Mouse (Mus musculus) adrenal gland, postnatal 25 days (tissue): ENCODE measurements around the gene Mrpl37. TPM values are rescaled to one million over a fixed set of nuclear protein-coding genes. Genes with fewer than 3 reads are reported as not detected.
"Not testable (repeated sequence)": the region's sequence is repeated elsewhere in the genome, so short reads cannot be mapped to it uniquely, and the experiment has no call there.

ENCODE experiments used
- DNase-seq: peaks from one replicate; pipeline ENCODE4 v3.0.0; 2021; ENCODE audit warnings: mixed read lengths
- long read RNA-seq: library from polyadenylated mRNA; stranded (forward); transcript quantifications from one replicate; pipeline ENCODE4 v2.0.0, GENCODE M21; 2021
- total RNA-seq: library from RNA; stranded (reverse); gene quantifications from 2 replicates; pipeline ENCODE4 v1.2.3, GENCODE M21; 2021

The Mrpl37 gene
- 92.2 and 107 TPM in 2 replicates for total RNA-seq
- long read RNA-seq, transcript Mrpl37-201 (7 exons, 1,498 nt): major isoform, 59 of 62 reads
- long read RNA-seq, partial matches to known transcripts: 2 of 62 reads
- long read RNA-seq, other reads (novel, unspliced or antisense): 0 of 62 reads

GRCm38 (mm10) chr4:107066252-107067124 is at the start of gene Mrpl37, which contains the start of gene Cyb5rl:
Gene Mrpl37 (minus strand): TSS chr4:107066868.
Gene Cyb5rl (plus strand): TSS chr4:107066988.
- DNase-seq: peak; percentile 91

- DNase-seq: no peak
Measured at GRCm38 (mm10) chr4:107114278-107114677, 47.6 kb upstream of the Mrpl37 start.

GRCm38 (mm10) chr4:107109181-107109580 is 42.5 kb upstream of the Mrpl37 start:
- not testable (repeated sequence) for DNase-seq

- DNase-seq: peak; percentile 35
Measured at GRCm38 (mm10) chr4:107108291-107108731, 41.6 kb upstream of the Mrpl37 start.

- no peak for DNase-seq
Measured at GRCm38 (mm10) chr4:107106777-107107176, 40.1 kb upstream of the Mrpl37 start.

- no peak for DNase-seq
Measured at GRCm38 (mm10) chr4:107102220-107102619, 35.6 kb upstream of the Mrpl37 start.

GRCm38 (mm10) chr4:107098791-107099525 is 32.3 kb upstream of the Mrpl37 start:
- DNase-seq: no peak

- DNase-seq: no peak
Measured at GRCm38 (mm10) chr4:107098375-107098774, 31.7 kb upstream of the Mrpl37 start.

GRCm38 (mm10) chr4:107097871-107098270 is 31.2 kb upstream of the Mrpl37 start:
- no peak for DNase-seq

GRCm38 (mm10) chr4:107096841-107097373 is 30.2 kb upstream of the Mrpl37 start, which contains the start of gene Cdcp2:
Gene Cdcp2 (plus strand): TSS chr4:107096891.
- no peak for DNase-seq

GRCm38 (mm10) chr4:107096043-107096442 is 29.4 kb upstream of the Mrpl37 start:
- no peak for DNase-seq

- DNase-seq: no peak
Measured at GRCm38 (mm10) chr4:107094484-107095187, 28.0 kb upstream of the Mrpl37 start.

GRCm38 (mm10) chr4:107091696-107092095 is 25.0 kb upstream of the Mrpl37 start:
- DNase-seq: peak; percentile 72

- DNase-seq: peak; percentile 59
Measured at GRCm38 (mm10) chr4:107084858-107085257, 18.2 kb upstream of the Mrpl37 start.

- DNase-seq: peak; percentile 53
Measured at GRCm38 (mm10) chr4:107084343-107084742, 17.7 kb upstream of the Mrpl37 start.

GRCm38 (mm10) chr4:107083126-107083525 is 16.5 kb upstream of the Mrpl37 start:
- no peak for DNase-seq

- DNase-seq: no peak
Measured at GRCm38 (mm10) chr4:107082185-107082584, 15.5 kb upstream of the Mrpl37 start.

- no peak for DNase-seq
Measured at GRCm38 (mm10) chr4:107079716-107080115, 13.0 kb upstream of the Mrpl37 start.

GRCm38 (mm10) chr4:107078894-107079293 is 12.2 kb upstream of the Mrpl37 start:
- no peak for DNase-seq

GRCm38 (mm10) chr4:107075456-107075855 is 8.8 kb upstream of the Mrpl37 start:
- no peak for DNase-seq

- DNase-seq: no peak
Measured at GRCm38 (mm10) chr4:107072343-107072742, 5.7 kb upstream of the Mrpl37 start.
